Mouse (Mus musculus): ENCODE results near the gene Hist2h2be. TPM values are rescaled to one million over a fixed set of nuclear protein-coding genes. Genes with fewer than 3 reads are reported as not detected.
"Not testable (repeated sequence)": the region's sequence is repeated elsewhere in the genome, so short reads cannot be mapped to it uniquely, and the experiment has no call there.

The Hist2h2be gene
- polyA plus RNA-seq, 1 experiment from 2014 or later = 7.4 TPM

DNA sequence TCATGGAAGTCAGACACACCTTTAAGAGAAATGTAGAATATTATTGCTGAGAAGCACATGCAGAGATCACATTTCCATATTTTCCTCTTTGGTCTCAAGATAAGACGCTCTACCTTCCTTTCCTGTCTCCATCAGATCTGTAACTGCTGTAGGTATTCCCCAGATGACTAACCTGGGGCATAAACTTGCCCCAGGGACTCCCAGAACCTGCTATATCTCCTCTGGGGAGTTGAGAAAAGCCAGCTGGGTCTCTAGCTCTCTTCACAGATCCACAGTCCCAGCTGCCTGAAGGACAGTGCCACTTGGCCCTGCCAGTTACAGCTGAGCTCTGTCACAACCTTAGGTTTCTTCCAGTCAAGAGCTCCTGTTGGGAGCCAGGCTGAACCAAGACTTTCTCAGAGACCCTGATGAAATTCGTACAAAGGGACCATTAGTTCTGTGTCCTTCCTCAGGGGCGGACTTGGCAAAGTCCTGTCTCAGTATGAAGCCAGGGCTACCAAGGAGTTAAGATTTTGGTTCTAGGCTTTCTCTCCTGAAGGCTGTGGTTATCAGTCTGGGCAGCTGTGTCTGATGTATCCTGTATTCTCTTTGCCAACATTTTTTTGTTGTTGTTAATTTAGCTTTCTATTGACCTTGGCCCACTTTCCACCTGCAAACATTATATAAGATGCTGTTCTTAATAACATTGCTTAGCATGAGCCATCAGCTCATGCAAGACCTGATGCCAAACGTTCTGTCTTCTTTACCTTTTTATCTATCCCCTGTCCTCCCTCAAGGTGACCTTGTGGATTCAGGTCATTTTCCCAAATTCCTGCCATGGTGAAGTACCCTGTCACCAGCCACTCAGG is 10.2 kb downstream of the Hist2h2be start:
- Histone ChIP-seq H3K4me1 (replicated peaks; ENCODE audit: control insufficient read depth, insufficient read depth, low read length) (no peaks in the 10 kb centered on the region), H3K4me2 (replicated peaks; ENCODE audit: low read depth, low read length) (no peak overlapping the region), H3K9ac (ENCODE audit: low read depth, low read length) (no peak overlapping the region), H3K27me3 (ENCODE audit: control insufficient read depth, insufficient read depth, low read length) (no peaks in the 10 kb centered on the region), H3K27ac (ENCODE audit: low read depth, low read length) (no peak overlapping the region), H3K4me3 (ENCODE audit: low read depth, low read length) (no peak overlapping the region), H3K36me3 (ENCODE audit: control insufficient read depth, insufficient read depth, low read length) (no peaks in the 10 kb centered on the region), H3K9me3 (ENCODE audit: control insufficient read depth, low read length) (no peaks in the 10 kb centered on the region)
- ATAC-seq (ENCODE audit: low FRiP score) (no peak), DNase-seq (ENCODE audit: low spot score) (no peak)
- WGBS = 72% methylated on average over 4 of the region's 4 CpGs

DNA sequence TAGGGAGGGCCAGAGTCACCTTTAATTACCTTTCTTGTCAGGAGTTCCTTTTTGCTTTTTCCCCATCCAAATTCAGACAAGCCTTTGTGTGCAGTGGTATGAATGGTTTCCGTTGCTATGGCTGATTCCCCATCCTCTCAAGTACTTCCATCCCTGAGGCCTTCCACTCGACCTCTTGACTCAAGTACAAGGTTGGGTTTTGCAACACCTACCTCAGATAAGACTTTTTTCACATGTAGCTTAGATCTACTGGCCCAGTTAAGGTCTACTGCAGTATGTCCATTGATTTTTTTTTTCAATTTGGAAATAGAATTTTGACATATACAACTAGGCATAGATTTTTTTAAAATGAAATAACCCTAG is 10.8 kb downstream of the Hist2h2be start:
- H3K36me3 ChIP-seq (ENCODE audit: control insufficient read depth, insufficient read depth, low read length) = no peaks in the 10 kb centered on the region

DNA sequence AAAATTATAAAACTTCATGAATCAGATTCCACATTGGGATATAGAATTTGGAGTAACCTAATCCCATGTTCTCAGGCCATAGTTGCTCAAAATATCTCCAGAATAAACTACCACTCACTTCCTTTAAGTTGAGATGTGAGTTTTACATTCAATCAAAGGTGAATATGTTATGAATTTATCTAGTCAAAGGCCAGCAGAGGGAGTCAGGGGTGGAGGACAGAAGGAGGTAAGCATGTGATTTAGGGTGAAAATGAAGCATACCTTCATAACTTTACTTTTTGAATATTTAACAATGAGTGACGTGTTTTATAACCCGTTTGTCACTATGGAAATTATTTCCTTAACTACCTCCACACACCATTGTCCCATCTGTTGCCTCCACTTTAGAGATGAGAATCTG is 14.0 kb downstream of the Hist2h2be start:
- peaks cover 3% of the 10 kb centered on the region; the same call in 1 of the 2 replicates for H3K4me1 ChIP-seq (replicated peaks; ENCODE audit: control insufficient read depth, insufficient read depth, low read length)
- DNase-seq (ENCODE audit: low spot score) (no peak), ATAC-seq (ENCODE audit: low FRiP score) (no peak)
- H3K4me3 ChIP-seq (ENCODE audit: low read depth, low read length) = no peak overlapping the region
- H3K9me3 ChIP-seq (ENCODE audit: control insufficient read depth, low read length) = no peaks in the 10 kb centered on the region
- no peaks in the 10 kb centered on the region for H3K27me3 ChIP-seq (ENCODE audit: control insufficient read depth, insufficient read depth, low read length)
- no peak overlapping the region for H3K9ac ChIP-seq (ENCODE audit: low read depth, low read length)
- H3K36me3 ChIP-seq (ENCODE audit: control insufficient read depth, insufficient read depth, low read length) = no peaks in the 10 kb centered on the region
- no peak overlapping the region for H3K27ac ChIP-seq (ENCODE audit: low read depth, low read length)
- H3K4me2 ChIP-seq (replicated peaks; ENCODE audit: low read depth, low read length) = no peak overlapping the region
- WGBS = 91% methylated on average over 2 of the region's 2 CpGs

More for the DNA sequence above, 10.8 kb downstream of the Hist2h2be start:
- DNase-seq (ENCODE audit: low spot score) = no peak
- no peak for ATAC-seq (ENCODE audit: low FRiP score)
- 59% methylated on average over 2 of the region's 2 CpGs for WGBS
- no peak overlapping the region for H3K9ac ChIP-seq (ENCODE audit: low read depth, low read length)
- H3K27me3 ChIP-seq (ENCODE audit: control insufficient read depth, insufficient read depth, low read length) = no peaks in the 10 kb centered on the region
- no peak overlapping the region for H3K27ac ChIP-seq (ENCODE audit: low read depth, low read length)
- H3K4me3 ChIP-seq (ENCODE audit: low read depth, low read length) = no peak overlapping the region
- H3K9me3 ChIP-seq (ENCODE audit: control insufficient read depth, low read length) = no peaks in the 10 kb centered on the region
- no peaks in the 10 kb centered on the region for H3K4me1 ChIP-seq (replicated peaks; ENCODE audit: control insufficient read depth, insufficient read depth, low read length)
- no peak overlapping the region for H3K4me2 ChIP-seq (replicated peaks; ENCODE audit: low read depth, low read length)

DNA sequence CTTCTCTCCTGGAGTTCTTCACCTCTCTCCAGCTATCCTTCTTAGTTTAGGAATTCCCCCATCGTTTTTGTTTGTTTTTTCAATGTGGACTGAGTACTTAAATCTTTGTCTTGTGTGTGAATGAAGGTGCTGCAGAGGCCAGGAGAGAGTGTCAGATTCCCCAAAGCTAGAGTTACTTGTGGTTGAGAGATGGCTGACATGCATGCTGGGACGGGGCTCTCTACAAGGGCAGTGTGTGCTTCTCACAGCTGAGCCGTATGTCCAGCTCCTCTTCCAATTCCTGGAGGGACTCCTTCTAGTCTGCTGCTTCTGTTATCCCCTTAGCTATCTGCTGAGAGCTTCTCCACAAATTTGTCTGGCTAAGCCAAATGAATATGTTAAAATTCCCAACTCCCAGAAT is 14.9 kb downstream of the Hist2h2be start:
- DNase-seq (ENCODE audit: low spot score) = no peak
- 58% methylated on average over 3 of the region's 3 CpGs for WGBS
- H3K27ac ChIP-seq (ENCODE audit: low read depth, low read length) = no peak overlapping the region
- ATAC-seq (ENCODE audit: low FRiP score) = no peak
- peaks cover 3% of the 10 kb centered on the region; the same call in 1 of the 2 replicates for H3K4me1 ChIP-seq (replicated peaks; ENCODE audit: control insufficient read depth, insufficient read depth, low read length)
- no peak overlapping the region for H3K4me2 ChIP-seq (replicated peaks; ENCODE audit: low read depth, low read length)
- no peak overlapping the region for H3K4me3 ChIP-seq (ENCODE audit: low read depth, low read length)
- no peaks in the 10 kb centered on the region for H3K27me3 ChIP-seq (ENCODE audit: control insufficient read depth, insufficient read depth, low read length)
- H3K9ac ChIP-seq (ENCODE audit: low read depth, low read length) = no peak overlapping the region
- H3K9me3 ChIP-seq (ENCODE audit: control insufficient read depth, low read length) = no peaks in the 10 kb centered on the region
- H3K36me3 ChIP-seq (ENCODE audit: control insufficient read depth, insufficient read depth, low read length) = no peaks in the 10 kb centered on the region

DNA sequence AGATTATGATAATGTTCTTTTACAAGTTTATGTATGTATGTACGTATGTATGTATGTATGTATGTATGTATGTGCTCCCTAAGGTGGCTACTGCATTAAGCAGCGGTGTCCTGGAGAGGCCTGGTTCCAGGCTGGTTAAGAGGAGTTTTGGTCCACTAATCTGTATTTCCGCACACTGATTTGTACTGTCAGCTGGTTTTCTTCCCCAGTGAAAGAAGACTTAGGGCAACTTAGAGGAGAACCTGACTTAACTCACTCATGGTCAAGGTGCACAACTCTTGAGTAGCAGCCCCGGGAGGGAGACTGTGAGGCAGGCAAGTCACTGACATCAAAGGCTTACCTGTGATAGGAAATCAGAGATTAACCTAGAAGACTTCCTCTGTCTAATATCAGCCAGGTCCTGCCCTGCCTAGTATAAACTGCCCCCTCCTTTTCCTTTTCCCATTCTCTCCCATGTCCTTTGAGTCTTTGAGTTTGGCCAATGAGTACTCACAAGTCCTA is 16.0 kb downstream of the Hist2h2be start:
- peak overlapping the region; percentile 16 for H3K4me3 ChIP-seq (ENCODE audit: low read depth, low read length)
- peaks cover 3% of the 10 kb centered on the region; the same call in 1 of the 2 replicates for H3K4me1 ChIP-seq (replicated peaks; ENCODE audit: control insufficient read depth, insufficient read depth, low read length)
- H3K9me3 ChIP-seq (ENCODE audit: control insufficient read depth, low read length) = no peaks in the 10 kb centered on the region
- WGBS = 94% methylated on average over 4 of the region's 4 CpGs
- DNase-seq (ENCODE audit: low spot score) = peak; percentile 23
- H3K27ac ChIP-seq (ENCODE audit: low read depth, low read length) = 0 out of 2 replicates have a peak overlapping the region, but pooled peaks have one; percentile 30
- no peaks in the 10 kb centered on the region for H3K36me3 ChIP-seq (ENCODE audit: control insufficient read depth, insufficient read depth, low read length)
- ATAC-seq (ENCODE audit: low FRiP score) = no peak
- peak overlapping the region; percentile 49 for H3K4me2 ChIP-seq (replicated peaks; ENCODE audit: low read depth, low read length)
- H3K9ac ChIP-seq (ENCODE audit: low read depth, low read length) = peak overlapping the region; percentile 72; the same call in 1 of the 2 replicates
- H3K27me3 ChIP-seq (ENCODE audit: control insufficient read depth, insufficient read depth, low read length) = no peaks in the 10 kb centered on the region

- DNase-seq (ENCODE audit: low spot score) (peak; percentile 55), ATAC-seq (ENCODE audit: low FRiP score) (no peak)
- Histone ChIP-seq H3K9me3 (ENCODE audit: control insufficient read depth, low read length) (no peaks in the 10 kb centered on the region), H3K9ac (ENCODE audit: low read depth, low read length) (peak overlapping the region; percentile 72), H3K27ac (ENCODE audit: low read depth, low read length) (0 out of 2 replicates have a peak overlapping the region, but pooled peaks have one; percentile 30), H3K4me1 (replicated peaks; ENCODE audit: control insufficient read depth, insufficient read depth, low read length) (peaks cover 3% of the 10 kb centered on the region; the same call in 1 of the 2 replicates), H3K27me3 (ENCODE audit: control insufficient read depth, insufficient read depth, low read length) (no peaks in the 10 kb centered on the region), H3K36me3 (ENCODE audit: control insufficient read depth, insufficient read depth, low read length) (no peaks in the 10 kb centered on the region), H3K4me3 (ENCODE audit: low read depth, low read length) (peak overlapping the region; percentile 37), H3K4me2 (replicated peaks; ENCODE audit: low read depth, low read length) (peak overlapping the region; percentile 49)
- WGBS = 33% methylated on average over 7 of the region's 7 CpGs
Measured at GRCm38 (mm10) chr3:96237335-96237903, 16.5 kb downstream of the Hist2h2be start.

DNA sequence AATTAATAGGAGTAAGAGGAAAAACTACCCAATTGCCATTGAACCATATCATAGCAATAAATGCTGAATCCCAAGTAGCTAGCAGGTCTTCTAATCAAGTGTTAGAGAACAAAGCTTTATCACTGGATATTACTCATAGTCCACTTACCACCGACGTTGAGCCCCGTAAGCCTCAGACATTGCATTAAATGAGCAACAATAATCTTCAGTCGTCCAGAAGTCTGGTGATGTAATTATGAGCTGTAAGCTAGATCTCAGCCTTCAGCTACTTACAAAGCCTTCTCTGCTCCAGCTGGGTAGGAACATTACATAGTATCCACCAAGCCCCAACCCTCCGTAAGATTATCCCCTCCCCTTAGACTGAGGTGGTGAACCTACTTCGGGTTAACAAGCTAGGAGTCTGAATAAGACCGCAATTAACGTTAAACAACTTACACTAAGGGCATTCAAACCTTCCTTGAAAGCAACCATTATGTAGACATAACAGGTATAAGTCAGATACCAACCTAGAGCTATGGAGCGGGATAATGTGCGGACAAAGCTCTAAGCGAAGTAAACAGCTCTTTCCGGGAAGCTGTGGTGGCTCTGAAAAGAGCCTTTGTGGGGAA is 17.1 kb downstream of the Hist2h2be start:
- H3K4me3 ChIP-seq (ENCODE audit: low read depth, low read length) = peak overlapping the region; percentile 37
- H3K9ac ChIP-seq (ENCODE audit: low read depth, low read length) = peak overlapping the region; percentile 72
- H3K4me2 ChIP-seq (replicated peaks; ENCODE audit: low read depth, low read length) = peak overlapping the region; percentile 49
- peak overlapping the region; percentile 74 for H3K27ac ChIP-seq (ENCODE audit: low read depth, low read length)
- H3K9me3 ChIP-seq (ENCODE audit: control insufficient read depth, low read length) = no peaks in the 10 kb centered on the region
- no peaks in the 10 kb centered on the region for H3K27me3 ChIP-seq (ENCODE audit: control insufficient read depth, insufficient read depth, low read length)
- H3K4me1 ChIP-seq (replicated peaks; ENCODE audit: control insufficient read depth, insufficient read depth, low read length) = peaks cover 3% of the 10 kb centered on the region; the same call in 1 of the 2 replicates
- DNase-seq (ENCODE audit: low spot score) (no peak), ATAC-seq (ENCODE audit: low FRiP score) (no peak)
- H3K36me3 ChIP-seq (ENCODE audit: control insufficient read depth, insufficient read depth, low read length) = no peaks in the 10 kb centered on the region
- 0% methylated on average over 12 of the region's 12 CpGs for WGBS

DNA sequence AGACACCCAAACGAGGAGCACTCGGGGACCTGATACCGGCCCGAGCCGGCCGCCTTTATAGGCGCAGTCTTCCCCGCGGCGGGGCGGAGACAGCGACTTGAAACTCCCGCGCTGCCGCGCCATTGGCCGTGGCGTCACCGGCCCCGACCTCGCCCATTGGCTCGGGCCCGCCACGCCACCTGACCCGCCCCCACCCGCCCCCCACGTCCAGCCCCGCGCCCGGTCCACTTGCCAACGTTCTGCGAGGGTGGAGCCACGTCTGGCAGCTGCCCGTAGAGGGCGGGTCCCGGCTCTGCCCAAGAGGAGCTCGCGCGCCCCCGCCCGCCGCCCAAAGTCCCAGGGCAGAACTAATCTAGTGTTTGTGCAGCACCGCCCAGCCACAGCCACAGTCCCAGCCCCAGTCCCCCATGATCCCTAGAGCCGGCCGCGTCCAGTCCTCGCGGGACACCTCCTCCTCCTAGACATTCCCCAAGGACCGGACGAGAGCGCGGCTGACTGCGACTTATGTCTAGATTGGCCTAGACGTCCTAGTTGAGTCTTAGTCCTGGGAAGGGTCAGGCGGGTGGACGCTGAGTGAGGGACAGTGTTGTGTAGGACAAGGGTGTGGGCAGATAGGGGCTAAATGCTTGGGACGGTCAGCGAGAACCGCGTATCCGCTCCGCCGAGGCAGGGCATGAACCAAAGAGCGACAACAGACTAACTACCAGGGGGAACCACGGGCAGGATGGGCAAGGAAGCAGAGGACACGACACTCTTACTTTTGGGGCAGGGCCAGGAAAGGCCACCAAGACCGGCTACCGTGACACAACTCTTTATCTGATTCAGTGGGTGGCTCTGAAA is 18.3 kb downstream of the Hist2h2be start, which contains the start of gene Hist2h3c2:
Gene Hist2h3c2, minus strand, starts transcription at position 174 of the 840 bp plus-strand sequence.
- H3K9me3 ChIP-seq (ENCODE audit: control insufficient read depth, low read length); H3K27me3 ChIP-seq (ENCODE audit: control insufficient read depth, insufficient read depth, low read length); H3K4me1 ChIP-seq (replicated peaks; ENCODE audit: control insufficient read depth, insufficient read depth, low read length); DNase-seq (ENCODE audit: low spot score); H3K36me3 ChIP-seq (ENCODE audit: control insufficient read depth, insufficient read depth, low read length): not testable (repeated sequence)
- peak within 1 kb of the TSS; percentile 72 for H3K9ac ChIP-seq (ENCODE audit: low read depth, low read length)
- H3K4me3 ChIP-seq (ENCODE audit: low read depth, low read length) = peak within 1 kb of the TSS; percentile 37
- WGBS = 1% methylated on average over 18 of the region's 68 CpGs
- peak within 1 kb of the TSS; percentile 49 for H3K4me2 ChIP-seq (replicated peaks; ENCODE audit: low read depth, low read length)
- peak; percentile 93 for ATAC-seq (ENCODE audit: low FRiP score)
- H3K27ac ChIP-seq (ENCODE audit: low read depth, low read length) = peak within 1 kb of the TSS; percentile 74
